Mouse (Mus musculus): ENCODE data around the gene Ppp1r36.

- TF ChIP-seq GATA1 (IDR thresholded peaks at IDR 0.05; ENCODE audit: low read length) (no peak), TAL1 (IDR thresholded peaks at IDR 0.05; ENCODE audit: low read length) (no peak)
Observed at GRCm38 (mm10) chr12:76397281-76397680, 20.1 kb upstream of the Ppp1r36 start.

All from erythroblast, embryonic 14.5 days (primary cell).